Mouse (Mus musculus) forebrain, embryonic 16.5 days (tissue): ENCODE measurements around the gene Pdlim3. TPM values are rescaled to one million over a fixed set of nuclear protein-coding genes. Genes with fewer than 3 reads are reported as not detected.
A peak's percentile ranks its signal among the peaks of the same experiment; 100 is the strongest.

Source experiments
- ATAC-seq: fragments of 200-750 bp; cut with Nextera tagmentation; 2 replicates; pipeline ENCODE4 v1.8.0; 2017; ENCODE audit warnings: mild to moderate bottlenecking, moderate library complexity
- H3K27ac ChIP-seq: fragments of 300-500 bp; sonication (generic); 2 replicates; pipeline ENCODE4 v1.5.1; 2014; ENCODE audit warnings: low read length, control low read depth
- H3K27me3 ChIP-seq: fragments of 300-500 bp; sonication (generic); replicated peaks from 2 replicates; pipeline ENCODE4 v1.6.1; 2014; ENCODE audit warnings: low read length; ENCODE audit not compliant: control insufficient read depth, insufficient read depth
- H3K36me3 ChIP-seq: fragments of 300-500 bp; sonication (generic); 2 replicates; pipeline ENCODE4 v1.6.1; 2014; ENCODE audit not compliant: control insufficient read depth, insufficient read depth
- H3K4me1 ChIP-seq: fragments of 300-500 bp; sonication (generic); replicated peaks from 2 replicates; pipeline ENCODE4 v1.6.1; 2014; ENCODE audit warnings: low read length; ENCODE audit not compliant: control insufficient read depth, insufficient read depth
- H3K4me2 ChIP-seq: fragments of 300-500 bp; sonication (generic); 2 replicates; pipeline ENCODE4 v1.6.1; 2014; ENCODE audit warnings: mild to moderate bottlenecking, low read length, control low read depth
- H3K4me3 ChIP-seq: fragments of 300-500 bp; sonication (generic); replicated peaks from 2 replicates; pipeline ENCODE4 v1.5.1; 2014; ENCODE audit warnings: mild to moderate bottlenecking, low read length, control low read depth
- H3K9ac ChIP-seq: fragments of 300-500 bp; sonication (generic); replicated peaks from 2 replicates; pipeline ENCODE4 v1.6.1; 2014; ENCODE audit warnings: low read depth, low read length, control low read depth
- H3K9me3 ChIP-seq: fragments of 300-500 bp; sonication (generic); 2 replicates; pipeline ENCODE4 v1.6.1; 2016; ENCODE audit warnings: low read length; ENCODE audit not compliant: control insufficient read depth
- WGBS: fragments of 180-500 bp; shearing (Covaris S2); extraction: QIAGEN DNeasy Blood & Tissue Kit; methylation state at CpG from one replicate; pipeline ENCODE4 v1.1.7; 2014; 5-methylcytosine and 5-hydroxymethylcytosine counted together
- polyA plus RNA-seq: library from polyadenylated mRNA; unstranded; fragments of >200 nt; fragmentation: Nextera tagmentation; extraction: Ambion mirVana; gene quantifications from 2 replicates; pipeline ENCODE4 v1.2.1, GENCODE M21; 2015

Gene Pdlim3
- polyA plus RNA-seq, 1 experiment from 2014 or later, result 4.9 TPM

DNA sequence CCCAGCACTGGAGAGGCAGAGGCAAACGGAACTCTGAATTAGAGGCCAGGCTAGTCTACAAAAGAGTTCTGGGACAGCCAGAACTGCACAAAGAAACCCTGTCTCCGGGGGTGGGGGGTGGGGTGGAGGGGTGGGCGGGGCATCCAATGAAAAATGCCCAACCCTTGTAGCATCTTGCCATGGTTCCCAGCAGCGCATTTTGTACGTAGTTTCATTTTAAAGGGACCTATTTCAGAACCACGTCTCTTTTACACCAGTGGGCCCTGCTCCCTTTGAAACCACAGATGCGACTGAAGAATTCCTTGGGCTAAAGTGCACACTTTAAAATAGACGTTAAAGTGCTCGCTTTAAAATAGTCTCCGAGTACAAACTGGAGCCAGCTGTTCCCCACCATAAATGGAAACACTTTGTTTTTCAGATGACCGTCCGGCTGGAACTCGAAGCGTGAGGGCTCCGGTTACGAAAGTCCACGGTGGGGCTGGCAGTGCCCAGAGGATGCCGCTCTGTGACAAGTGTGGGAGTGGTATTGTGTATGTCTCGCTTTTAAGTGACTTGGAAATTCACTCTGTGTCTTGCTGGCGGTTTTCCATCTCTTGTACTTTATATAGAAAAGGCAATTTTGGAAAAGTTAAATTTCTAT, 31.9 kb downstream of the Pdlim3 start:
- Histone ChIP-seq H3K27me3 (no peaks in the 10 kb centered on the region), H3K4me2 (no peak overlapping the region), H3K36me3 (no peaks in the 10 kb centered on the region), H3K27ac (no peak overlapping the region), H3K9ac (no peak overlapping the region), H3K9me3 (no peaks in the 10 kb centered on the region), H3K4me3 (no peak overlapping the region), H3K4me1 (no peaks in the 10 kb centered on the region)
- ATAC-seq, result no peak
- WGBS, result 76% methylated on average over 20 of the region's 20 CpGs

GRCm38 (mm10) chr8:45918891-45919290, 33.6 kb downstream of the Pdlim3 start:
- WGBS, result 87% methylated on average over 15 of the region's 15 CpGs
- no peaks in the 10 kb centered on the region for H3K27me3 ChIP-seq
- no peaks in the 10 kb centered on the region for H3K4me1 ChIP-seq
- no peak overlapping the region for H3K4me2 ChIP-seq
- no peaks in the 10 kb centered on the region for H3K36me3 ChIP-seq
- no peak for ATAC-seq
- no peak overlapping the region for H3K27ac ChIP-seq
- no peaks in the 10 kb centered on the region for H3K9me3 ChIP-seq
- H3K9ac ChIP-seq, result no peak overlapping the region
- no peak overlapping the region for H3K4me3 ChIP-seq

GRCm38 (mm10) chr8:45920392-45920791, 35.1 kb downstream of the Pdlim3 start:
- 95% methylated on average over 7 of the region's 7 CpGs for WGBS
- no peak for ATAC-seq

DNA sequence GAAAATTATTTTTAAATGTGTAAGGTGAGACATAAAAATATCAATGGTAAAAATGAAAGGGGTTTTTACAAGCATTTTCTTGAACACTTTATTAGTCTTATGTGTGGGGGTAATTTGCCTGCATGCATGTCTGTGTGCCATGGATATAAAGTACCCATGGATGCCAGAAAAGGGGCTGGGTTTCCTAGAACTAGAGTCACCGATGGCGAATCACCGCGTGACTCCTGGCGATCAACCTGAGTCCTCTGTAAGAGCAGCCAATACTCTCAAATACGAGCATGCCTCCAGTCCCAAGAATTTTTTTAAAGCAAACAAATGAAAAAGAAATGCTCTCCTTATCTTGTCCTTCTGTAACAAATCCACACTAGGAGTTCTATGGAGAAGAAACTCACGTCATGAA, 36.9 kb downstream of the Pdlim3 start:
- WGBS, result 94% methylated on average over 7 of the region's 7 CpGs
- H3K4me2 ChIP-seq, result no peak overlapping the region
- H3K27ac ChIP-seq, result no peak overlapping the region
- H3K4me3 ChIP-seq, result no peak overlapping the region
- H3K4me1 ChIP-seq, result no peaks in the 10 kb centered on the region
- H3K36me3 ChIP-seq, result no peaks in the 10 kb centered on the region
- ATAC-seq, result no peak
- no peaks in the 10 kb centered on the region for H3K27me3 ChIP-seq
- no peaks in the 10 kb centered on the region for H3K9me3 ChIP-seq
- H3K9ac ChIP-seq, result no peak overlapping the region

More at GRCm38 (mm10) chr8:45920392-45920791, 35.1 kb downstream of the Pdlim3 start:
- H3K4me2 ChIP-seq, result no peak overlapping the region
- H3K9me3 ChIP-seq, result no peaks in the 10 kb centered on the region
- H3K27me3 ChIP-seq, result no peaks in the 10 kb centered on the region
- H3K36me3 ChIP-seq, result no peaks in the 10 kb centered on the region
- no peak overlapping the region for H3K9ac ChIP-seq
- no peak overlapping the region for H3K27ac ChIP-seq
- no peak overlapping the region for H3K4me3 ChIP-seq
- H3K4me1 ChIP-seq, result no peaks in the 10 kb centered on the region

DNA sequence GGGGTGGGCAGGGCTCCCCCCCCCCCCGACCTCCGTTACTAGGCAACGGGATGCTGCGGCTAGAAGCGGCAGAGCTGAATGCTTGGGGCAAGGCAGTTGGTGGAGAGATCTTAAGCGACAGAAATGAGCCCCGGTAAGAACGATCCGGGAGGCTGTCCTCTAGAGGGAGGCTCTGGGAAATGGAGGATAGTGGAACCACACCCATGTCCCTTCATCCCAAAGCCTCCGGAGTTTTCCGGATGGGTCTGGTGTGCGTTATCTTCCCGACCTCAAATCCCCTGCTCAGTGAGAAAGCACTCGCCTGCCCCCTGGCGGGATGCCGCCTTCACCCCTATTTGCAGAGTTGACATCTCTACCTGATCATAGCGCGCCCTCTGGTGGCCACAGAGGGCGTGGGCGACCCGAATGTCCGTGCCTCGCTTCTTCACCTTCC, 49.3 kb downstream of the Pdlim3 start, which contains the start of gene Ccdc110:
TSS of gene Ccdc110 (plus strand) at position 38 of the 433 bp plus-strand sequence.
- 1% methylated on average over 23 of the region's 23 CpGs for WGBS
- Histone ChIP-seq H3K4me2 (peak within 1 kb of the TSS; percentile 54), H3K27me3 (no peaks in the 10 kb centered on the region), H3K27ac (no peak within 1 kb of the TSS), H3K4me3 (peak within 1 kb of the TSS; percentile 44), H3K36me3 (no peaks in the 10 kb centered on the region), H3K9ac (no peak within 1 kb of the TSS; the same call in 1 of the 2 replicates), H3K4me1 (peaks cover 3% of the 10 kb centered on the region; the same call in 1 of the 2 replicates), H3K9me3 (peaks cover 6% of the 10 kb centered on the region; the same call in 1 of the 2 replicates)
- peak; percentile 94 for ATAC-seq

DNA sequence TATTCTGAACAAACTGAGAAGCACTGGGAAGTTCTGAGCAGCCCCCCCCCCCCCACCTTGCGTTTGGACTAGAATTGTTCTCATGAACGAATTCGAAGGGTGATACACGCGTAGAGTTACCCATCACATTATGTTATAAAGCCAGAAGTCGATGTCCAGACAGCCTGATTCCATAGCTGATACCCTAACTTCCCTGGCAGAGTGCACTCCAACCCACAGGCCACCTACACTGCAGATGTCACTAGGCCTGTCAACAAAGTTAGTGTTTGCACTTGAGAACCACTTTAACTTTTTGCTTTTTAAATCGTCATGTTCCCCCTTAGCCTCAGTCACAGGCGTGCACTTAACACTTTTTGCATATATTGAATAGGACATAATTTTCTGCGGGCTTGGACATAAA, 51.7 kb downstream of the Pdlim3 start:
- Histone ChIP-seq H3K27ac (no peak overlapping the region), H3K27me3 (no peaks in the 10 kb centered on the region), H3K9me3 (no peaks in the 10 kb centered on the region), H3K4me3 (no peak overlapping the region), H3K4me1 (peaks cover 3% of the 10 kb centered on the region; the same call in 1 of the 2 replicates), H3K36me3 (no peaks in the 10 kb centered on the region), H3K9ac (no peak overlapping the region), H3K4me2 (no peak overlapping the region)
- ATAC-seq, result no peak
- WGBS, result 84% methylated on average over 9 of the region's 9 CpGs

GRCm38 (mm10) chr8:45946283-45946682, 61.0 kb downstream of the Pdlim3 start:
- Histone ChIP-seq H3K9ac (no peak overlapping the region), H3K9me3 (no peaks in the 10 kb centered on the region), H3K4me1 (no peaks in the 10 kb centered on the region; the same call in 1 of the 2 replicates), H3K4me3 (no peak overlapping the region), H3K27ac (no peak overlapping the region), H3K27me3 (no peaks in the 10 kb centered on the region), H3K36me3 (no peaks in the 10 kb centered on the region), H3K4me2 (no peak overlapping the region)
- ATAC-seq, result no peak
- WGBS, result 95% methylated on average over 4 of the region's 4 CpGs

- 26% methylated on average over 2 of the region's 2 CpGs for WGBS
- H3K27me3 ChIP-seq, result no peaks in the 10 kb centered on the region
- no peak overlapping the region for H3K4me2 ChIP-seq
- no peak overlapping the region for H3K27ac ChIP-seq
- no peaks in the 10 kb centered on the region for H3K36me3 ChIP-seq
- no peaks in the 10 kb centered on the region; the same call in 1 of the 2 replicates for H3K4me1 ChIP-seq
- H3K9me3 ChIP-seq, result no peaks in the 10 kb centered on the region
- ATAC-seq, result no peak
- H3K9ac ChIP-seq, result no peak overlapping the region
- H3K4me3 ChIP-seq, result no peak overlapping the region
Observed at GRCm38 (mm10) chr8:45950622-45951021, 65.4 kb downstream of the Pdlim3 start.
